Mouse (Mus musculus) c-Kit-positive CD71-positive TER-119-negative erythroid progenitor cells, embryonic 14.5 days (primary cell): Measurements from ENCODE around the gene Cela1.

Experiments used
- DNase-seq: peaks from one replicate; pipeline ENCODE4 v3.0.0-alpha.2; 2013; ENCODE audit warnings: low read depth

Gene Cela1

DNA sequence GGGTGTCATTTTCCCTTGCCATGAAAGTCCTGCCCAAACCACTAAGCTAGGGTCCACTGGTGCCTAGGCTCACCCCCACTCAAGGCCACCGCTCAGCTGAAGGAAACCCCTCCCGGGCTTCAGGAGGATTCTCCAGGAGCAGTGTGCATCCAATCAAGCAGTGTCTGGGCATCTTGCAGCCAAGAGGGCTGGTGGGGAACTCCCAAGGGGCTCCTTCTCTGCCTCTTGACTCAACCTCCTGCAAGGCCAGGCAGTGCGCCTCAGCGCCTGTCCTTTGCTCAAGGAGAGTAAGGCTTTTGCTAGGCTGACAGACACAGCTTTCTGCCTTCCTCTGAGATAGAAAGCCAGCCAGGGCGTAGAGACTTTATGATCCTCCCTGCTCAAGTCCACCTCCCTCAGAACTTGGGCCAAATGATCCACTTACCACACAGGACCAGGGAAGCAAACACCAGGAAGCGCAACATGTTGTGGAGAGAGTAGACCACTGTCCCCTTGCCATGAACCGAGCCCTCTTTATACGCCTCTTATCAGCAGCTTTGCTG, at the start of gene Cela1:
Cela1 (minus strand) TSS at position 492 of the 542 bp plus-strand sequence.
- no peak for DNase-seq

GRCm38 (mm10) chr15:100735953-100736300, 48.2 kb upstream of the Cela1 start:
- DNase-seq = no peak

- peak; percentile 54 for DNase-seq
Observed at GRCm38 (mm10) chr15:100735095-100735952, 47.6 kb upstream of the Cela1 start.

GRCm38 (mm10) chr15:100732580-100732979, 44.9 kb upstream of the Cela1 start:
- DNase-seq = no peak

GRCm38 (mm10) chr15:100731081-100731480, 43.4 kb upstream of the Cela1 start:
- DNase-seq = no peak

GRCm38 (mm10) chr15:100729281-100729985, 41.7 kb upstream of the Cela1 start, which contains the start of gene Galnt6:
Gene Galnt6 (minus strand): TSS chr15:100729376.
- no peak for DNase-seq

DNA sequence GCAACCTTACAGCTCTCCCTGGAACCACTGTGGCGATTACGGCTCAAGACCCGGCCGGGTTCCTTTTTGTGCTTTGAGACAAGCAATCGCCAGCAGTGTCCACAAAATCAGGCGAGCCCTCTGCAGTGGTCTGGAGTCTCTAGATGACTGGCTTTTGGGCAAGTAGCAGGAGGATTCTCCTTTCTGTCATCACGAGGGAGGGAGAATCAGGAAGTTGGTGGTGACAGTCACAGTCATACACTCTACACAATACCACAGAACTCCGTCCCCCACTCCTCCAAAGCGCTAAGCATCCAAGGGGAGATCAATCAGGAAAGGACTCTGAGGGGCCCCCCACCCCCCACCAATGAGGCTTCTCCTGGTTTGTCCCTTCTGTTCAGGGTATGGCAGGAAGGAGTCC, 40.9 kb upstream of the Cela1 start:
- no peak for DNase-seq

- DNase-seq = no peak
Observed at GRCm38 (mm10) chr15:100727834-100728233, 40.1 kb upstream of the Cela1 start.

GRCm38 (mm10) chr15:100726721-100727120, 39.0 kb upstream of the Cela1 start:
- no peak for DNase-seq

- no peak for DNase-seq
Observed at GRCm38 (mm10) chr15:100723505-100723904, 35.8 kb upstream of the Cela1 start.

- DNase-seq = no peak
Observed at GRCm38 (mm10) chr15:100722564-100722963, 34.8 kb upstream of the Cela1 start.

GRCm38 (mm10) chr15:100722026-100722425, 34.3 kb upstream of the Cela1 start:
- DNase-seq = no peak

DNA sequence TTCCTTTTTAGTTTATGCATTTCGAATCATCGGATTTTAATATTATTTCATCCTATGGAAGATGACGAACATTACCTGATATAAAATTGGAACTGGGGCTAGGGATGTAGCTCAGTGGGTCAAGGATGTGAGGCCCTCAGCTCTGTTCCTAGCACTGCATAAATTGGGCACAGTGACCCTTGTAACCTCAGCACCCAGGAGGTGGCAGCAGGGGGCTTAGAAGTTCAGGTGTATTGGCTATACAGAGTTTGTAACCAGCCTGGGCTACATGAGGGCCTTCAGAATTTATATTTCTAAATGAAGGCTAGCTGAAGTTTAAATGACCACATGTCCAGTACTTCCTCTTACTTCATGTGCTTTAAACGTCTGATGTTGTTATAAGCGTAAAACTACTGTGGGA, 33.7 kb upstream of the Cela1 start:
- DNase-seq = no peak

DNA sequence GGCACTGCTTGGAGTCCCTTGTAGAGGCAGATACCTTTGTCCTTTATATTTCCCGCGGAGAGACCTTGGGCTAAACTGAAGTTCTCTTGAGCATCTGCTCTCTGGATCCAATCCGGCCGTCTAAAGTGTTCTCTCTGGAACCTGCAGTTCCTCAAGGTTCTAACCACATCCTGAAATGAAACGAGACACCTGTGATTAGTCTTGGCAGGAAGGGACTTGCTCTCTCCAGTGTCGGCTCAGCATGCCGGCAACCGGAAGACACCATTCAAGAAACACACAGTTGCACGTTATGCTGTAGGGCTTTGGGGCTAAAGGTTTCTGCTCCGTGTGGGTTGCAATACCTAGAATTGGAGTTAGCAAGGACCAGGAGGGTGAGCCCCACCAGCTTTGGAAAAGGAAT, 32.3 kb upstream of the Cela1 start:
- DNase-seq = no peak

DNA sequence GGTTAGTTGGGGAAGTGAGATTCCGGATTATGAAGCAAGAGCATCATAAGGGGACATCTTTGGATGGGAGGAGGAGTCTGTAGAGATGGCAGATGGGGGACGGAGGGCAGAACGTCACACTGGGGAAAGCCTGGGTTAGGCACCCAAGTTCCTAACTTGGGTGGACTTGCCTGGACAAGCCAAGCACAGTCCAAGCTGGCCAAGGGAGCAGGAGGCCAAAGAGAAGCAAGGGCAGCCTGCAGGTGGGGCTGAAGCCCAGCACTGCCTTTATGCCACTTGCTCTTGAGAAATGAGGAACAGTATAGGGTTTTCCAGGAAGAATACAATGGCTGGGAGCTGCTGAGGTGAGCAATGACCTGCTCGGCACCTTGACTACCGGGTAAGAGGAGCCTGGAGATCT, 31.5 kb upstream of the Cela1 start:
- no peak for DNase-seq

DNA sequence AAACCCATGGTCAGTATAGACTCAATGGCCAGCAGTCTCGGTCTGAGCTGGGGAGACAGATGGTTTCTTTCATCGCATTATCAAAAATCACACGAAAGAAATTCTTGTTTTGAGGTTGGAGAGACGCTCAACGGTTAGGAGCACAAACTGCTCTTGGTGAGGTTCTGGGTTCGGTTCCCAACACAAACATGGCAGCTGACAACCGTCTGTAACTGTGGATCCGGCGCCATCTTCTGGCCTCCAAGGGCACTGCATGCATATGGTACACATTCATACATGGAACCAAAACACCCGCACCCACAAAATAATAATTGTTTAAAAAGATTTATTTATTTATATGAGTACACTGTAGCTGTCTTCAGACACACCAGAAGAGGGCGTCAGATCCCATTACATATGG, 30.9 kb upstream of the Cela1 start:
- no peak for DNase-seq

GRCm38 (mm10) chr15:100717933-100718332, 30.2 kb upstream of the Cela1 start:
- DNase-seq = no peak

- DNase-seq = no peak
Observed at GRCm38 (mm10) chr15:100715399-100715993, 27.8 kb upstream of the Cela1 start.

DNA sequence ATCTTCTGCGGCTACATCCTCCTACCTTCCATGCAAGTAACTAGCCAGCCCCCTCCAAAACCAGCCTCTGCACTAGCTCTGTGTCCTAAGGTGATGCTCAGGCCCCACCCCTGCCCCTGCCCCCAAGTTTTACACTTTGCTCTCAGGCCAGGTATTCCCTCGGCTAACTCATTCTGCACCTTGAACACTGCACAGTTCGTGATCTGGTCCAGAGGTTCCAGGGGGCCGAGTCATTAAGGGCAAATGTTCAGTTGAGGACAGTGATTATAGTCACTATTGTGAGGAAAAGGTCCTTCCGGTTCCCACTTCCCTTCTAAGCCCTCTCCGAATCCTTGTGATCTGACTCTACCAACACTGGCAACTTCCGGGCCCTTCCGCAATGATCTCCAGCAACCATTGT, 26.7 kb upstream of the Cela1 start:
- DNase-seq = no peak

DNA sequence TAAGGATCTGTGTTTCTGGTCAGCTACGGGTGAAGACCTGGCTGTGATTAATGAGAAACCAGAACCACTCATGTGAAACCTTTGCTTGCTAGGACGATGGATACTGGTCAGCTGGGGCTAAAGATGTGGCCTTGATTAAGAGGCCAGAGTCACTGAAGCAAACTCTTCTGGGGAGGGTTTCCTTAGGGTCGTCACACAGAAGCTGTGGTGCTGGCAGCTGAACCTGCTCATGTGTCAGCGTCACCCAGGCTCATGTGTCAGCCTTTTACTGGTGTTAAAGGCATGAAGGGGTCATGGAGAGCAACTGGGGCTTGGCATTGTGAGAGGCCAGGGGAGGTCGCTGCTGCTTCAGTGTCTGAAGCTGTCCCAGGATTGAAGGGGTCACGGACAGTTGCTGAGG, 23.1 kb upstream of the Cela1 start:
- no peak for DNase-seq

GRCm38 (mm10) chr15:100708433-100709078, 20.8 kb upstream of the Cela1 start:
- DNase-seq = no peak

DNA sequence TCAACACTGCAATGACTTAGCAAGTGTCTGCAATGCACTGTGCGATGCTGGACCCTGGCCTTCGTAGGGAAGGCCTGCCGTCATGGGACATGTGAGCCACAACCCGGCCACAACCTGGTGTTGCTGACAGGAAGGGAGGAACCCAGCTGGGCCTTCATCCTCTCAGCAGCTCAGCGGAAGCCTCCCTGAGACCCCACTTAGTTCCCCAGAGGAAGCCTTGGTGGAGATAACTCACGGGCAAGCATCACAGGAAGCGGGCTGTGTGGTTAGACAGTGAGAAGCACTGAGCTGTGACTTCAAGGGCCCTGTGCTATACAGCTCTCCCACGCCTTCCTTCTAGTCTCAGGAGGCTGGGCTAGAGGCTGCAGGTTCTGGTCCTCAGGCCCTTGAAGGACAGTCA, 18.5 kb upstream of the Cela1 start:
- no peak for DNase-seq
